Mouse (Mus musculus): ENCODE measurements at regions not wholly inside any gene's neighbourhood (a gene's known extent, or its start where the extent isn't known, plus 50 kb on each side); places are given as distances from the start of the nearest gene placed in this dataset.
"Not testable (repeated sequence)": the region's sequence is repeated elsewhere in the genome, so short reads cannot be mapped to it uniquely, and the experiment has no call there.

GRCm38 (mm10) chr15:27101610-27102009 lies 206.2 kb upstream of the Fbxl7 start:
- TF ChIP-seq CTCF (IDR thresholded peaks at IDR 0.05; ENCODE audit: borderline replicate concordance, extremely low read depth, insufficient read depth, insufficient read length); POLR2A (IDR thresholded peaks at IDR 0.05; ENCODE audit: borderline replicate concordance, extremely low read depth, insufficient read depth, insufficient read length, poor library complexity, severe bottlenecking): not testable (repeated sequence)
